Mouse (Mus musculus) ovary, postnatal 14 days (tissue): Measurements from ENCODE around the gene Muc4.
A peak's percentile ranks its signal among the peaks of the same experiment; 100 is the strongest.

Experiments used
- DNase-seq: peaks from one replicate; pipeline ENCODE4 v3.0.0; 2022; ENCODE audit warnings: low spot score

The Muc4 gene

DNA sequence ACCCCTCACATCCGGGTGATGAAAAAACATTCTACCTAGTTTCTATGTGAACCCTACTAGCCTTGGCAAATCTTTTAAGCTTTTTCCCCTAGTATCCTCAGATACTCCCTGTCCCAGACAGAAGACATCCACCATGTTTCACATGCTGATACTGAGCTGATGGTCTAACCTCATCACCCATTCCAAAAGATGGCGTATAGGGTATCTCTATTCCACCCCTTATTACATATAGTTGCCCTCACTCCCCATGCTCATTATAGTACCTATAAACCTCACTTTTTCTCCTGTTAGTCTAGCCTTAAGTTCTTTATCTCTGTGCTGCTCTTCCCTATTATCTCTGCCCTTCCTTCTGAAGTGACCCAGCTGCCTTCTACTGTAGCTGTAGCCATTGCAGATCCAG, at the start of gene Muc4:
Gene Muc4, plus strand, starts transcription at position 301 of the 400 bp plus-strand sequence.
- no peak for DNase-seq

DNA sequence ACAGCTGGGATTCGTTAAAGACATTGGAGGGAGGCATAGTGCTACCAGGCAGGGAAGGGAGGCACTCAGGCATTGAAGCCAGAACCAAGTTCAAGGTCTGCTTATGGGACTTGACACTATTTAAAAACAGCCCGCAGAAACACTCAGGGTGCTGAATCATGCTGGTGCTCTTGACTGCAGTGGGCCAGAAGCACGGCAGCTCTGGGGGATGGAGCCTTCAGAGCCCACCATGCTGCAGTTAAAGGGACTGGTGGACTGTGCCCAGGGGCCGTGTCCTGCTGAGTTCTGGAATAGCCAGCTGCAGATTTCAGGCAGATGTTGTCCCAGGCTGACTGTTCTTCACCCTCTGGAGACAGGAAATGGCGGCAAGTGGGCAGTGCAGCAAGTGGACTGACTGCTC, 49.7 kb upstream of the Muc4 start:
- DNase-seq, result no peak

DNA sequence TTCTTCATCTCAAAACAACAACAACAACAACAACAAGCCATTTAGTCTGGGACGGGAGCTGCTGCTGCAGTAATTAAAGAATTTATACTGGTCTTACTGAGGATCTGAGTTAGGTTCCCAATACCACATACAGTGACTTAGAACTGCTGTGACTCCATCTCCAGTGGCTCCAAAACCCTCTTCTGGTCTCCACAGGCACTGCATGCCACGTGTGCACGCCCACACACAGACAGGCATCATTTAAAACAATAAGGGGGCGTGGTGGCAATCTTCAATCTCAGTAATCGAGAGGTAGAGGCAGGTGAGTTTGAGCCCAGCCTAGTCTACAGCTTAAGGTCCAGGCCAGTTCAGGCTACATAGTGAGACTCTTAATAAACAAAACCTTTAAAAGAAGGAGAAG, 48.5 kb upstream of the Muc4 start:
- DNase-seq, result no peak

DNA sequence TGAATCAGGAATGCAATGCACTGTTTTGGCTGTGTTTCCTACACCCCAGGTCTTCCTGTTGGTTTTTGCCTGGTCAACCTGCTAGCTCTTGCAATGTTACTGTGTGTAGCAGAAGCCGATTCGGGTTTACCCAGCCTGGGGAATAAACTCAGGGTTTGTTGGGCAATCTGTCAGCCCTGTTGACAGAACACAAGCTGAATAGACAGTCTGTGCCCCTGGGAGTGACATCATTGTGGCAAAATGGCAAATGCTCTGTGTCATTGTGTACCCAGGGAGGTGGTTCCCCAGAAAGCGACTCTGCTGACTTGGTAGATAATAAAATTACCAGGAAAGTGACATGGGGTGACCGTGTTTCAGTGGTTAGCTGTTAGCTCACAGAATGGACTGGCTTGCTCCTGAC, 46.9 kb upstream of the Muc4 start:
- no peak for DNase-seq

DNA sequence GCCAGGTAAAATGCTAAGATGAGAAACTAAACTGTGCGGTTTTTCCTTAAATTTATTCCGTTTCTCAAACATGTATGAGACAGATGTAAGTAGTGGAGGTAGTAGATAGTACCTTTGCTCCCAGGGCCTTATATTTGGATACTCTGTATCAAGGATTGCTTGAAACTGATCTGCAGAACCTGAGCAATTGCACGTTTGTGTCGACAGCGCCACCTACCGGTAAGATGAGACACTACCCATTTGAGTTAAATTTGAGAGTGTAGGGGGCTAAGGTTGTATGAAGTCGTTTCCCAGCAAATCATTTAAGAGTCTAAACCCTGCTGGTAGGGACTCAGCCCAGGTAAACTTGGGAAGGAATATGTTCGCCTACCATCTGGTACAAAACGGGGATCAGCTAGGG, 46.2 kb upstream of the Muc4 start:
- DNase-seq, result peak; percentile 72

DNA sequence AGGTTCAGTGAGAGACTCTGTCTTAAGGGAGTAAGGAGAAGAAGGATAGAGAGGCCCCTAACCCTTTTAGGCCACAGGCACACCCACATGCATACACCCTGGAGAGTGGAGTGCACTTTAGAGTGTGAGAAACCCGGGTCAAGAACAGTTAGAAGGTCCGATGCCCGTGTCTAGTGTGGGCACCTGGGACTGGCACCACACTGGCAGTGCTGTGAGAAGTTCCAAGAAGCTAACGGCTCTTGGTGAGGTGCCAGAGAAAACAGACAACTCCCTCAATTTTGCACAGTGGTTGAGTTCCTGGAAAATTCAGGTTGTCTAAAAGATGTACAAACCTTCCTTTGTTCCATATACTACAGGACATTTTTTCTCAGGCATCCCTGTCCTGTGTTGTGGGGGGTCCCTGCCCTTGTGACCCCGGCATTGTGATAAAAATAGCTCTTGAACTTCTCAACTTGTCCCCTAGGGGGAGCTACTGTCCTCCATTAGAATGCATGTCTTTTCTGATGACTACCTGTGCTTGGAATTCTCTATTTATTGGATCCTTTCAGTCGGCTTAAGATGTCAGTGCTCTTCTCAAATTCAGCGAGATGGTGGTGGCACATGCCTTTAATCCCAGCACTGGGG, 38.7 kb upstream of the Muc4 start:
- no peak for DNase-seq

DNA sequence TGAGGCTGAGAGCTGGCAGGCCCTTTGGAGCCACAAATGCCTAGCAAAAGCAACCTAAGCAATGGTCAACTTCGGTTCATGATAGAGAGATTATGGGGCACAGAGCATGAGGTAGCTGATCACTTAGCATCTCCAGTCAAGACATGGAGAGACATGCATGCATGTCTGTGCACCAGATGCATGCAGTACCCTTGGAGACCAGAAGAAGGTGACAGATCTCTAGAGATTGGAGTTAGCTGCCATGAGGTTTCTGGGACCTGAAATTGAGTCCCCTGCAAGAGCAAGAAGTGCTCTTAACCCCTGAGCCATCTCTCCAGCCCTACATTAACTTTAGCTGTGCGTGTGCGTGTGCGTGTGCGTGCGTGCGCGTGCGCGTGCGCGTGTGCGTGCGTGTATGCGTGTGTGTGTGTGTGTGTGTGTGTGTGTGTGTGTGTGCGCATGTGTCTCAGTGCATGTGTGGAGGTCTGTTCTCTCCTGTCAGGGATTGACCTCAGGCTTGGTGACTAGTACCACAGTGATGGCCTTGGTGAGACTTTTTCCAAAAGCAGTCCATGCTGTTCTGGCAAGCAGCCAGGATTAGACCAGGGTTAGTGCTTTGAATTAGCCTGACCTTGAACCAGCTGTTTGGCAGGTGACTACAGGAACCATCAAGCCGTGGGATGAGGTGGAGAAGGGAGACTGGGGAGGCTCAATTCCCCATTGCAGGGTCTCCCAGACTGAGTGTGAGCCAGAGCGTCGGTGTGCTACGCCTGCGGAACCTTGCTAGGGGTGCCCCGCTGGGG, 37.8 kb upstream of the Muc4 start:
- DNase-seq, result no peak

DNA sequence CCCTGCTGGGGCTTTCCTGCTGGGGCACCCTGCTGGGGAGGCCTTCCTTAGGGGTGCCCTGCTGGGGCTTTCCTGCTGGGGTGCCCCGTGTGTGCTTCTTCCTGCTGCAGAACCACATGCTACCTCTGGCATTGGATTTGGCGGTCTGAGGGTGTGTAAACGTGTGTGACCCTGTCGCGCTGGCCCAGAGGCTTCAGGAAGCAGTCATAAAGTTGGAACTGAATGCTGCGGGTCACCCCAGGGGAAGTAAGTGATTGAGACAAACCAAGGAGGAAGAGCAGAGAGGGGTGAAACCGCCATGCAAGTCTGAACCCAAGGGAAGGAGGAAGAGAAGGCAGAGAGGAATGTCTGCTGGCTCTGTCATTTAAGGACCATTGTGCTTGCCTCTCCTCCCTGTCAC, 37.1 kb upstream of the Muc4 start:
- no peak for DNase-seq

DNA sequence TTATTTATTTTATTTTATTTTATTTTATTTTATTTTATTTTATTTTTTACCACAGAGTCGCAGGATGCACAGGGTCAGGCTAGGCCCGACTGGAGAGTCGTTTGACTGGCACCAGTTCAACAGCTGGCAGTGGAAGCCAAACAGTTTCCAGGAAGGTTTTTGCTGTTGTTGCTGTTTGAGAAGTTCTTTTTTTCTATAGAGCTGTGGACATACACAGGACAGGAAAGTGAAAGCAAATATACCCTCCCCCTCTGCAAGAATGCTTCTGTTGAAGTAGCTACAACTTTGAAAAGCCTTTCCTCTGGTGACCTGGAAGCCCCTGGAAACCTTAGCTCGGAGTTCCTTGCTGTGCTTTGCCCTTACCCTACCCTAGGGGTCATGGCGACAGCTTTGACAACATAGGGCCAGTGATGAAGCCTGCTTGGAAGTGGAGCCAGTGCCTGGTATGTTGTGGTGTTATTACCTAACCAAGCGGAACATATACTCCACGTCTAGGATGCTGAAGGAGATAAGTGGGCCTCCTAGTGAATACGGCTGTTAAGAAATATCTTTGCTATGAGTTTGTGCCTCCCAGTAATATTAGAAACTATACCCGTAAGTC, 32.3 kb upstream of the Muc4 start:
- DNase-seq, result no peak

DNA sequence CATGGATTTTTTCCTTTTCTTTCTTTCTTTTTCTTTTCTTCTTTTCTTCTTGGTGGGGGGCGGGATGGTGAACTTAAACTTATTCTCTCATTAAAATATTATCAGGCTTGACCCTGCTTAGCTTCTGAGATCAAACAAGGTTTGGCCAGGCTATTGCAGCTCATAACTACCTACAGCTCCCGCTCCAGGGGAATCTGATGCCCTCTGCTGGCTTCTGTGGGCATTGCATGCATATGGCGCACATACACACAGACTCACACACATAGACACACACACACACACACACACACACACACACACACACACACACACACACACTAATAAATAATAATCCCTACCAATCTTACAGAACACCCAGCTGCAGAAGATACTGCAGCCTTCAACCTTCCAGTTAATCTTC, 30.1 kb upstream of the Muc4 start:
- DNase-seq, result no peak

DNA sequence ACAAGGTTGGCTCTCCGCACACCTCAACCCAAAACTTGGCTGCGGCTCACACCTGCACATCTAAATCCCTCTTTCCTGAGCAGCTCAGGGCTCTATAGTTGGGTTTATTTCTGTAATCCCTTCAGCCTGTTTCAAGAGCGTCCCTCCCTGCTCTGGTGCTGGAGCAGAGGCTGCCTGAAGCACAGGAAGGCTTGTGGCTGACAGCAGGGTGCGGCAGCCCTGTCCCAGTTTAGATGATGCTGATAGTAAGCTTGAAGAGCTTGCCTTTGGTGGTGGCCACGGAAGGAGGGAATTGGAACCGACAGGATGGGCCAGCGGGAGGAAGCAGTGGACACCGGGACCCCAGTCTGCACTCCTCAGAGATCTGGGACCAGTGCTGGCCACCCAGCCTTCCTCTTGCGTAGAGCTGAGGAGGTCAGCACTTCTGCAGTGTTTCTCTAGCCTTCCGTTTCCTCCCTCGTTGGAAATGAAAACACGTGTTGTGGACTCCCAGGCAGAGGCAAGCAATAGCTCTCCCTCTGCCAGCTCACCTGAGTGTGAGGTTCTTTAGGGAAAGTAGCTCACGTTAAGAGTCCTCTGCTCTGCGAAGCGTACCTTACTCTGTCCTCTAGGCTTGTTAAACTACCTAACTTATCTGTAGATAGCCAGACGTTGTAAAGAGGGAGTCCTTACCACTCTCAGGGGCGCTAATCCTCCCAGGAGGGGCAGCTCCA, 28.4 kb upstream of the Muc4 start:
- no peak for DNase-seq

DNA sequence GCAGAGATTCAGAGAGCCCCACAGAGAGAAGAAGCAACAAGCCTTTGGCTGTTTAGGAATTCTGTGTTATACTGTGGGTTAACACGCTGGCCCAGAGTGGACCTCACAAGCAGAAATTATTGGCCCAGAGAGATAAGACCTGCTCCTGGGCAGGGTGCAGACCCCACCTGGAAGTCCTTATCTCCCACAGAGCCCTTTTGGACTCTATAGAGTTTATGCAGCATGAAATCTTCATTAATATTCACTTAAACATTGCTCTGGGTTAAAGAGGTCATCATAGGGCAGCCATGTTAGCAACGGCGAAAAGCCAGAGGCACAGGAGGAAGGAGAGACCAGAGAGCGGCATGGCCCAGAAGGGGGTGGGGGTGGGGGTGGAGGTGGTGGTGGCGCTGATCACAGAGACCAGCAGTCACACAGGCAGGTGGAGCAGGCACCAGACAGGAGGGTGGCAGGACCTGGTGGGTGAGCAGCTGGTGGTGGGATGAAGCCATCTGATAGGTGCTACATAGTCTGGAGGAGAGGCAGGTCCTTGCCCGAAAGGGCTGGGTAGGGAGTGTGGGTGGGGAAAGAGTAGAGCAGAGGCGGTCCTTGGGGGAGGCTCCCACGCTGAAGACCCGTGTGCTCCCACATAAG, 27.7 kb upstream of the Muc4 start:
- no peak for DNase-seq

DNA sequence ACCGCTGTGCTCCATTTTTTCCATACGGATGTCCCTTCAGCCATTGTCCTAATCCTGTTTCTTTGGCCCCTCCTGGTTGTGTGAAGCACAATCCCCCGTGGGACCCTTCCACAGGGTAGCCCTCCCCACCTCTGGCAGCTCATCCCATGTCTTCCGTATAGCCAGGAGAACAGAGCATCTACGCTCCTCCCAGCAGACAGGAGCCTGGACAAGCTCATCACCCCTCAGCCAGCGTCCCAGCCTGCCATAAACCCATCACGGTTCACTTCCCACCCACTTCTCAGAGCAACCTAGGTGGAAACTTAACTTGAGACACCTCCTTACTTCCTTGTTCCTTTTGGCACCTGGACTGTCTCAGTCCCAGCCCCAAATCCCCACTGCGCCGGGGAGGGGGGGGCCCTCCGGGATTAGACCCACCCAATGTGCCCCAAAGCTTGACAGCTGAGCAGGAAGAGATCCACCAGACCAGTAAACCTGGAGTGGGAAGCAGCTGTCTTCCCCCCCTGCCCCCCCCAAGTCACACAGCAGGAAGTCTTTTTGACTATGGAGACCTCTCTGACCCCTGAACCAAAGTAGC, 27.1 kb upstream of the Muc4 start:
- no peak for DNase-seq

DNA sequence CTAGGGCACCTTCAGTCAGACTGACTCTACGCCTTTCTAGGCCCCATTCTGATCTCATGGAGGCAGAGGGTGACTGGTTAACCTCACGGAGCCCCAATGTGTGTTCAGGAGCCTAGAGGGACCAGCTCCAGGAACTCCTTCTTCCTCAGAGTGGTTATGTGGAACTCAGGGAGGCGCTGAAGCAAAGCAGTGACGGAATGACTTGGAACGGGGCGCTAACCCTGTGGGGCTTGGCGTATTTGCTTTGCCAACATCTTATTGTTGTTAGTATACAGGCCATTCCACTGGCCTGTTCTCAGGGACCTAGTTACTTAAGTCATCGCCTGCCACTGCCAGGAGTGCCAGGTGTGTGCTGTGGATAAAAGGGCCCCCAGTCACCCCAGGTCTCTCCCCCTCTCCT, 26.6 kb upstream of the Muc4 start:
- DNase-seq, result no peak

DNA sequence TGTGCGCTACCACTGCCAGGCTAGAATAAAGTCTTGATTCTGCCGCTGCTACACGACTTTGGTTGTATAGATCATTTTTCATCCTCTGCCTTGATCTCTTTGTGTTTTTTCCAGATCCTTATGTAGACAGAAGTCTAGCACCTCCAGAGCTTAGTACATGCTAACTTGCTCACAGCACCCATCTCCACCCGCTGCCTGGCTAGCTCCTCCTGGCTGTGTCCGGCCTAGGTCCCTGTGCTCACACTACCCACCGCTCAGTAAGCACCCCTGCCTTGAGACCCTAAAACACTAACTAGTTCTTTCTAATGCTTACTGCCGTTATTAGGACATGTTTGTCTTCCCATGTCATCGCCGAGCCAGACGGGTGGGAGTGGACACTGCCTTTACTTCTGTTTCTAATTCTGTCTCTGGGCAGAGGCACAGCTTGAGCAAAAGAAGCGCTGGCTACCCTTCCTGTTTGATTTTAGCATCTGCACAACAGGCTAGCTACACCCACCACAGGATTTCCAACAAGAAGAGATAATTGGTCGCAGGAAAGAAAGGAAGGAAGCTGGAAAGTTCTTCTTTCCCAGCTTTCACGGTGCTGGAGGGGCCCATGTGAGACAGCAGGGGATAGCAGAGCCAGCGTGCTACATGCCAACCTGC, 25.1 kb upstream of the Muc4 start:
- no peak for DNase-seq

DNA sequence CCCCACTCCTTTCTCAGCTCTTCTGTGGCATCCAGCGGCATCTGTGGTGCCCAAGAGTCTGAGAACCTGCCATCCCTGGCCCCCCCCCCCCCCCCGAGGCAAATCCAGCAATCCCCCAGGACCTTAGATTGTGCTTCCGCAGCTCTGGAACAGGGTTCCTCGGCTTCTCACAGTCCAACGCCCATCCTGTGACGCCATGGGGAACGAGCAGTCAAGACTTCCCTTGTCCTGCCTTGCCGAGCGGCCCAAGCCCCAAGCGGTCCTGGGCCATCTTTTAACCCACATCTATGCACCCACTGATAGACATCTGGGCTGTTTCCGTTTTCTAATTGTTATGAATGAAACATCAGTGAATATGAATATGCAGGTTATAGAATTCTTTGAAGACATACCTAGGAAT, 23.5 kb upstream of the Muc4 start:
- DNase-seq, result no peak

DNA sequence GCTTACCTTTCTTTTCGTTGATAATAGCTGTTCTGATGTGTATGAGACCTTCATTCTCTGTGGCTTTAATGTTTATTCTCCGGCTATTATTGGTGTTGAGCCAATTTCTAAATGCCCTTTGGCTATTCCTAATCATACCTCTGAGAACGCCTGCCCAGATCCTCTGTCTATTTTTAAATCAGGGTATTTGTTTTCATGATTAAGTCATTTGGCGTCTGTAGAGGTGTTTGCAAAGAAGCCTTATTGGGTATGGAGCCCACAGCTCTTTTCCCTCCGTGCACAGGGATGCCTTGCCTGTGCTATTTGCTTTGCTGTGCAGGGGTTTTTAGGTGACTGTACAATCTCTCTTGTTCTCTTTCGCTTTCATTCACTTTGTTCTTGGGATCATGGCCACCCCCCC, 22.1 kb upstream of the Muc4 start:
- DNase-seq, result no peak

DNA sequence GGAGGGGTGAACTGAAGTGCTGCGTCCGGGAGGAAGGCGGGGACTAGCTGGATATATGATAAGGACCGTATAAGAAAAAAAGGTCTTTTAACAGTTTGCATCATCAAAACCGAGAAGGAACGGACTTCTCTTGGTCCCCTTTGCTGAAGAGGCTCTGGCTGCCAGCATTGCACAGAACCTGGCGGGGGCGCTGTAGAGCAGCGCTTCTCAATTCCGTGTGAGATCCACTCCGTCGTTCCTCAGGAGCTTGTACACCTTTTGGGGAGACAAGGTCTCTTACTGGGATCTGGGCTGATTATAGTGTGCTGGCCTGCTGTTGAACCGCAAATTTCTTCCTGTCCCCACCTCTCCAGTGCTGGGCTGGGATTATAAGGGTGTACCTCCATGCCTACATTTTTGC, 20.3 kb upstream of the Muc4 start:
- no peak for DNase-seq

DNA sequence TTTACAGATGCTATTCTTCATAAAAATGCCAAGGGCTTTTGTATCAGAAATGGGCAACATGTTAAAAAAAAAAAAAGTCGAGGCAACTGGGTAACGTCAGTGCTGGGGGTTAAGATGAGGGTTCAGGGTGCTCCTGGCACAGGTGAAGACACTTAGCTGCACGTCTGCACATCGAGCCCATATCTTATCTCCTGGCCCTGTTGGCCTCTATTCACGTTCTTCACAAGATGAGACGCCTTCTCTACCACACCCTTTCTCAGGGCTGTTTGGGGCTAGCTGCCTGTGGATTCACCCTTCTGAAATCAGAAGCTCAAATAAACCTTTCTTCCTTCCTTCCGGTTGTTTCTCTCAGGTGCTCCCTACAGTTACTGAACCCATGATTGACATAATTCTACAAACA, 12.5 kb upstream of the Muc4 start:
- no peak for DNase-seq

DNA sequence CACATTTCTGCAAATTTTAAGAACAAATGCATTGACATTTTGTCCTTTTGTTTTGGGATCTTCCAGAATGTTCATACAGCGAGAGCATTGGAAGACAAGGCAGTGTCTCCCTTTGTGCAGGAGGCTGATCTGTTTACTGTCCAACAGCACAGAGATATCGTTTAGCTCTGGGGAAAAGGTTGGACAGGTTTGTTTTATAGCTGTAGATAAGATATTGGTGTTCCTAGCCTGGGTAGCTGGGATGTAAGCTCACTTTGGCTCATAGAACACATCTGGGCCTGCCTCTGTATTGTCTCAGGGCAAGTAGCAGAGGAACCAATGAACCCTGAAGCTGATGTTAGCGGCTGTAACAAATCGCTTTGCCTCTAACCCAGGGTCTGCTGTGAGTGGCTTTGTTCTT, 11.9 kb upstream of the Muc4 start:
- no peak for DNase-seq

DNA sequence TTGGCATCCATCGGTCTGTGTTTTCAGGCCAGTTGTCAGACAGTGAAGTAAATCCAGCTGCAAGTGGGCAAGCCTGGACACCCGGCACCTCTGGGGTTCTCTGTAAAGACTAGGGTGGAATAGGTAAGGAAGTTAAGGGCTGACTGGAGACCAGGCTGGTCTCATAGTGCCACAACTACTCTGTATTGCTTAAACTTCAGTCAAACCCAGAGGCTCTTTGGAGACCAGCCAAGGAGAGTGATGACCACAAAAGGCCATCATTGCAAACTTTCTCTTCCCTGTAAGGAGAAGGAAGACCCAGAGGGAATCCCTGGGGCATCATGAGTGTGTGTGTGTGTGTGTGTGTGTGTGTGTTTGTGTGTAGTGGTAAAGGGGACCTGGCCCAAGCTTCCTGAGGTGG, 11.4 kb upstream of the Muc4 start:
- DNase-seq, result no peak

DNA sequence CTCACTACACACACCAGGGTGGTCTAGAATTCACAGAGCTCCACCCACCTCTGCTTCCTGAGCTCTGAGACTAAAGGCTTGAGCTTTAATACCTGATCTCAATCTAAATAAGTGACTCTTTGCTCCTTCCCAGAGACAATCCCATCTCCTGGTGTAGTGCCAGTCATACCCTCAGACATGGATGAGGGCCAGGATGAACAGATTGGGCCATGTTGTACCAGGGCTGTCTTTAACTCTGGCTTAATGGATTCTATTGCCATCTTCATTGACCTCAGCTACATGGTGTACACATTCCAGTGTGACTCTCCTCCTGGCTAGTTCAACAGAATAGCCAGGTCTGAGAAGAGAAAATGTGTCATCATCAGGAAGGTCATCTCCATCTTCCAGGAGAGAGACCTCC, 9.2 kb upstream of the Muc4 start:
- no peak for DNase-seq
